In the genomic region with DNA sequence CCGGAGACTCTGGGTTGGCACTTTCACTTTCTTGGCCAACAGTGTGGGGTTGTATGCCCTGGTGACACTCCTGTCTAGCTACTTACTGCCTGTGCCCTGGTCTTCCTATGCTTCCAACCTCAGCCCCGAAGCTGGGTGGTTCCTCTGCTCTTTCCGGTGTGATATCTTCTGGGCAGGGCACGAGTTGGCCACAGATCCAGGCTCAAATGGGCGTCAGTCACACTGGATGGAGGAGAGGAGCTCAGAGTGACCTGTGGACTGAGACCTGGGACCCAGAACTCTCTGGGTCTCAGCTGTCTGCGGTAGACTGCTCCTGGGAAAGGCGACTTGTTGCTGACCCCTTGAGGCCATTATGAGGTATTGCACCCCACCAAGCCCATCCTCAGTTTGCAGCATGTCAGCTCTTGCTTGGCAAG, we compare ENCODE assay signal across 8 mouse cellular contexts. TPM values are rescaled to one million over a fixed set of nuclear protein-coding genes. Genes with fewer than 3 reads are reported as not detected.
DNase-seq lines count a peak whose midpoint lies in the region; ATAC-seq and TF ChIP-seq lines count a peak whose summit lies in the region.

Arhgef16 (minus strand) TSS at position 211 of the 416 bp plus-strand sequence.

- no peak within 1 kb of the TSS for H3K4me3 ChIP-seq in heart, adult 2 months
- no peak within 1 kb of the TSS for H3K4me3 ChIP-seq in heart, embryonic 10.5 days

- no peaks in the 10 kb centered on the region for H3K9me3 ChIP-seq in heart, embryonic 10.5 days

- ATAC-seq in erythroid progenitor cell, adult 5-6 weeks (replicated peaks; ENCODE audit: low FRiP score, poor library complexity, severe bottlenecking) = peak; percentile 28; the same call in 1 of the 2 replicates
- ATAC-seq in megakaryocyte-erythroid progenitor cell, adult 5-6 weeks (replicated peaks; ENCODE audit: low FRiP score, low TSS enrichment, poor library complexity, severe bottlenecking) = peak; percentile 79

- no peak for TF ChIP-seq POLR2A in heart, adult 2 months (IDR thresholded peaks at IDR 0.05; ENCODE audit: insufficient read depth, low read depth, low read length)
- TF ChIP-seq POLR2A in brain, embryonic 14.5 days (IDR thresholded peaks at IDR 0.05; ENCODE audit: borderline replicate concordance, extremely low read depth, insufficient read depth, insufficient read length, poor library complexity, severe bottlenecking) = no peak

- H3K9ac ChIP-seq in heart, adult 2 months (ENCODE audit: low read depth, low read length) = no peak within 1 kb of the TSS

- no peaks in the 10 kb centered on the region for H3K79me2 ChIP-seq in heart, adult 2 months (replicated peaks; ENCODE audit: control insufficient read depth, insufficient read depth, low read length)

- intact Hi-C loops in heart, adult 2 months (cut with DNase I) = loop anchor here (1.0 to 2.0 kb wide), 2 partner anchors 138 to 237 kb away; no protein-coding TSS in a partner anchor
- intact Hi-C loops in left cerebral cortex, postnatal 14 days (cut with DNase I) = loop anchor here (5.0 kb wide), 1 partner anchor 139 kb away; the partner anchor contains the start of gene Tprgl

- TF ChIP-seq EP300 in heart, adult 2 months (IDR thresholded peaks at IDR 0.05; ENCODE audit: insufficient read depth, low read depth, low read length) = peak; percentile 69; the same call in 1 of the 2 replicates

- no peak within 1 kb of the TSS for H3K27ac ChIP-seq in heart, adult 2 months
- no peak within 1 kb of the TSS for H3K27ac ChIP-seq in heart, embryonic 10.5 days

- peaks cover 5% of the 10 kb centered on the region for H3K27me3 ChIP-seq in heart, adult 2 months (ENCODE audit: control insufficient read depth, insufficient read depth, low read length)
- peaks cover 58% of the 10 kb centered on the region for H3K27me3 ChIP-seq in heart, embryonic 10.5 days (ENCODE audit: insufficient read depth, poor library complexity, severe bottlenecking)
- no peaks in the 10 kb centered on the region for H3K27me3 ChIP-seq in splenic B cell, adult 2 months (ENCODE audit: control insufficient read depth, insufficient read depth, low read length, poor library complexity, severe bottlenecking)

- WGBS in heart, adult 2 months = 9% methylated on average over 7 of the region's 7 CpGs
- WGBS in heart, embryonic 10.5 days = 22% methylated on average over 7 of the region's 7 CpGs

- no peaks in the 10 kb centered on the region for H3K36me3 ChIP-seq in heart, adult 2 months (ENCODE audit: control insufficient read depth, insufficient read depth, low read length)
- no peaks in the 10 kb centered on the region for H3K36me3 ChIP-seq in heart, embryonic 10.5 days
- H3K36me3 ChIP-seq in splenic B cell, adult 2 months (ENCODE audit: control insufficient read depth, insufficient read depth, low read length, poor library complexity, severe bottlenecking) = no peaks in the 10 kb centered on the region

- peak; percentile 40 to 53 for DNase-seq in heart, adult 2 months
- DNase-seq in heart, embryonic 10.5 days (ENCODE audit: low spot score) = no peak
- DNase-seq in brain, embryonic 14.5 days (ENCODE audit: low read depth) = peak; percentile 74
- peak; percentile 46 for DNase-seq in hindlimb bud, embryonic 11.5 days (ENCODE audit: extremely low spot score, low read depth, low spot score)
- DNase-seq in left cerebral cortex, postnatal 14 days (ENCODE audit: low spot score in 2 of 2) = peak; percentile 45 to 61
- DNase-seq in splenic B cell, adult 2 months (ENCODE audit: low read depth, low spot score) = peak; percentile 56

- peak; percentile 82 for TF ChIP-seq CTCF in heart, adult 2 months (IDR thresholded peaks at IDR 0.05)
- TF ChIP-seq CTCF in brain, embryonic 14.5 days (IDR thresholded peaks at IDR 0.05; ENCODE audit: borderline replicate concordance, extremely low read depth, insufficient read depth, insufficient read length) = peak; percentile 95

- H3K4me1 ChIP-seq in heart, adult 2 months (ENCODE audit: control insufficient read depth, insufficient read depth, low read length) = peaks cover 1% of the 10 kb centered on the region; the same call in 1 of the 2 replicates
- H3K4me1 ChIP-seq in heart, embryonic 10.5 days = peaks cover 32% of the 10 kb centered on the region

RNA-seq across cellular contexts. Expression of gene Arhgef16, which starts in this region (rescaled TPM):
- under 1 TPM; 0.36 to 0.39 TPM for total RNA-seq in heart, adult 2 months (2021)
- 1.2 and 1.6 TPM in 2 replicates for polyA plus RNA-seq in heart, adult 2 months (2012; rRNA removed)
- polyA plus RNA-seq in heart, embryonic 10.5 days (2016; fragmentation: Nextera tagmentation; extraction: Ambion mirVana) = 3.3 and 7.4 TPM in 2 replicates
- 0.67 and 1.2 TPM in 2 replicates for polyA plus RNA-seq in brain, embryonic 14.5 days (2012; rRNA removed)
- total RNA-seq in erythroid progenitor cell, adult 5-6 weeks (2015; ENCODE audit: low replicate concordance) = not detected in 2 replicates
- total RNA-seq in erythroid progenitor cell, adult 5-6 weeks (2017; ENCODE audit: low replicate concordance) = not detected in 2 replicates
- total RNA-seq in left cerebral cortex, postnatal 14 days (2021) = under 1 TPM; 0.13 to 0.49 TPM
- not detected in 2 replicates for total RNA-seq in megakaryocyte-erythroid progenitor cell, adult 5-6 weeks (2014; fragmentation: Nextera tagmentation)
- not detected in 2 replicates for total RNA-seq in megakaryocyte-erythroid progenitor cell, adult 5-6 weeks (2017)

Comparison
In these comparisons a context has a peak if more than half of its experiments do, and no peak if none do; other contexts are left out.
1. Peak in ATAC-seq in erythroid progenitor cell, adult 5-6 weeks; RNA of the gene not detected or under 1 TPM.
2. Peak in DNase-seq in left cerebral cortex, postnatal 14 days; RNA of the gene not detected or under 1 TPM.
3. Peak in ATAC-seq in megakaryocyte-erythroid progenitor cell, adult 5-6 weeks; RNA of the gene not detected or under 1 TPM.